Mouse (Mus musculus): ENCODE data around the gene Spen. TPM values are rescaled to one million over a fixed set of nuclear protein-coding genes. Genes with fewer than 3 reads are reported as not detected.

The Spen gene
- polyA plus RNA-seq, 1 experiment from 2014 or later = 3.3 TPM

DNA sequence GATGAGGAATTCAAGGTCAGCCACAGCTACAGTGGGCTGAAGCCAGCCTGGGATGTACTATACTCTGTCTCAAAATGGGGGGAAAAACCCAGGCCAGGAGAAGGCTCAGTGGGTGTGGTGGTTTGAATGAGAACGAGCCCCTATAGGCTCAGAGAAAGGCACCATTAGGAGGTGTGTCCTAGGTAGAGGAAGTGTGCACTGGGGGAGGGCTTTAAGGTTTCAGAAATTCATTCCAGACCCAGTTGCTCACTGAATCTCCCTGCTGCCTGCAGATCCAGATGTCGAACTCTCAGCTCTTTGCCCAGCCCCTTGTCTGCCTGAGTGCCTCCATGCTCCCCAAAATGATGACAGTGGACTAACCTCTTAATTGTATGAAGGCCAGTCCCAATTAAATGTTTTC lies 14.1 kb upstream of the Spen start:
- H3K27me3 ChIP-seq (ENCODE audit: control insufficient read depth, insufficient read depth, low read depth, low read length) = no peaks in the 10 kb centered on the region
- no peak overlapping the region; the same call in 1 of the 2 replicates for H3K27ac ChIP-seq (ENCODE audit: low read length)
- H3K9ac ChIP-seq (ENCODE audit: low read depth, low read length) = no peak overlapping the region
- no peaks in the 10 kb centered on the region for H3K36me3 ChIP-seq (ENCODE audit: control insufficient read depth, insufficient read depth)
- no peak overlapping the region for H3K4me3 ChIP-seq (ENCODE audit: low read depth, low read length)
- no peaks in the 10 kb centered on the region for H3K9me3 ChIP-seq (replicated peaks; ENCODE audit: control insufficient read depth, low read length)
- H3K4me2 ChIP-seq (ENCODE audit: low read depth, low read length) = no peak overlapping the region
- ATAC-seq (ENCODE audit: low read depth) = peak; percentile 72
- peaks cover 6% of the 10 kb centered on the region for H3K4me1 ChIP-seq (ENCODE audit: control insufficient read depth, low read depth, low read length)
- WGBS (ENCODE audit: insufficient replicate concordance) = 9% methylated on average over 2 of the region's 2 CpGs

DNA sequence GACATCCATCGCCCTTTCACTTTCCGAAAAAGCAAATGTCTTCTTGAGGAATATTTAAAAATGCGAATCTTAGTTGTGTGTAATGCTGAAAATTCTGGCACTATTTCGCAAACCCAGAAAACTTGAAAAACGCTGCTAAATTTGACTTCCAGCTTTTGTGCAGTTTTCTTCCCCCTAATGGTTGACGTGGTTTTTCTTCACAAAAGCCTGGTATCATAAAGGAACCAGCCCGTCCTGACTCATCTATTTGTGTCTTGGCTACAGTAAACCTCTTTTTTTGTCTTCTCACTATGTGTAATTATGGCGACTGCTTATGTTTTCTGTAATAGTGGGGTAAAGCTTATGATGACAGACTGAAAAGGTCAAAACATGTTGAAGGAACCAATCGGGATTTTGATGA lies 8.9 kb upstream of the Spen start:
- H3K27me3 ChIP-seq (ENCODE audit: control insufficient read depth, insufficient read depth, low read depth, low read length) = no peaks in the 10 kb centered on the region
- 16% methylated on average over 9 of the region's 9 CpGs for WGBS (ENCODE audit: insufficient replicate concordance)
- peak overlapping the region; percentile 100 for H3K27ac ChIP-seq (ENCODE audit: low read length)
- H3K9me3 ChIP-seq (replicated peaks; ENCODE audit: control insufficient read depth, low read length) = no peaks in the 10 kb centered on the region
- peak overlapping the region; percentile 95 for H3K4me3 ChIP-seq (ENCODE audit: low read depth, low read length)
- no peaks in the 10 kb centered on the region for H3K36me3 ChIP-seq (ENCODE audit: control insufficient read depth, insufficient read depth)
- H3K4me1 ChIP-seq (ENCODE audit: control insufficient read depth, low read depth, low read length) = peaks cover 14% of the 10 kb centered on the region
- peak overlapping the region; percentile 95 for H3K4me2 ChIP-seq (ENCODE audit: low read depth, low read length)
- ATAC-seq (ENCODE audit: low read depth) = no peak
- peak overlapping the region; percentile 97; the same call in 1 of the 2 replicates for H3K9ac ChIP-seq (ENCODE audit: low read depth, low read length)

DNA sequence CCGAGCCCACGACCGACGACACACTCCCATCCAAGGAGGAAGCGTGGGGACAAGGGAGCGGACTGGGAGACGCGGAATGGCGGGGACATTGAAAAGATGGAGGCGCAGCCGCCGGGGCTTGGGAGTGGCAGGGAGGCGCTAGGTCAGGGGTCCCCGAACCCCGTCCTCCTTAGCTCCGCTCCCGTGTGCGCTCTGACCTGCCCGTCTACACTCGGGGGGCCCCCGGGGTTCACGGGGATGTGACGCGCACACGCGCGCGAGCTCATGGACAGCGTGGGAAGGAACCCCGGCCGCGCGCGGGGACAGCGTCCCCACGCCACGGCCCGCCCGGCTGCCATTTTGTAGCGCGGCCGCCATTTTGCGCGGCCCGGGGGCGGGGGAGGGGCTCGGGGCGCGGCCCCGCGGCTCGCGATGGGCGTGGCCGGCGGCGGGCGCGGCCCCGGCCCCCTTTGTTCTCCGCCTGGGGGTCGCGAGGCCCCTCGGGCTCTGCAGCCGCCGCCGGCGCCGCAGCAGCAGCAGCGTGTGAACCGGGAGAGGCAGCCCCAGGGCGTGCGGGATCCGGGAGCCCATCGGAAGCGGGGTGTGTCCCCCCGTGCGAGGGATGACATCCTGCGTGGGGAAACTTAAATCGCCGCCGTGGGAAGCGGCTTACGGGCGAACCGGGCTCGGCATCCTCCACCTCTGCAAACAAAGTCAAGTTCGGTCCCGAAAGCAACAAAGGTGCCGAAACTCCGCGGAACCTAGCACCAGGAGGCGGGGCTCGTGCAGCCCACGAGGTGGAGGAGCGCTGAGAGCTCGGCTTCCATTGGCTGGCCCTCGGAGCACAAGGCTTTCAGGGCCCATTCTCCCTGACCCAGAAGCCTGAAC lies 8.2 kb upstream of the Spen start:
- H3K4me1 ChIP-seq (ENCODE audit: control insufficient read depth, low read depth, low read length) = peaks cover 15% of the 10 kb centered on the region
- under 1% methylated on average over 78 of the region's 98 CpGs for WGBS (ENCODE audit: insufficient replicate concordance)

GRCm38 (mm10) chr4:141545743-141546333 lies 7.4 kb upstream of the Spen start:
- no peaks in the 10 kb centered on the region for H3K36me3 ChIP-seq (ENCODE audit: control insufficient read depth, insufficient read depth)
- no peaks in the 10 kb centered on the region for H3K9me3 ChIP-seq (replicated peaks; ENCODE audit: control insufficient read depth, low read length)
- H3K9ac ChIP-seq (ENCODE audit: low read depth, low read length) = peak overlapping the region; percentile 97
- under 1% methylated on average over 52 of the region's 56 CpGs for WGBS (ENCODE audit: insufficient replicate concordance)
- peaks cover 15% of the 10 kb centered on the region for H3K4me1 ChIP-seq (ENCODE audit: control insufficient read depth, low read depth, low read length)
- peak overlapping the region; percentile 95 for H3K4me2 ChIP-seq (ENCODE audit: low read depth, low read length)
- peak overlapping the region; percentile 100 for H3K27ac ChIP-seq (ENCODE audit: low read length)
- ATAC-seq (ENCODE audit: low read depth) = peak; percentile 90
- H3K27me3 ChIP-seq (ENCODE audit: control insufficient read depth, insufficient read depth, low read depth, low read length) = no peaks in the 10 kb centered on the region
- peak overlapping the region; percentile 95 for H3K4me3 ChIP-seq (ENCODE audit: low read depth, low read length)

More for the DNA sequence above, 8.2 kb upstream of the Spen start:
- H3K4me2 ChIP-seq (ENCODE audit: low read depth, low read length) = peak overlapping the region; percentile 95
- peak overlapping the region; percentile 95 for H3K4me3 ChIP-seq (ENCODE audit: low read depth, low read length)
- H3K27ac ChIP-seq (ENCODE audit: low read length) = peak overlapping the region; percentile 100
- peak; percentile 67 for ATAC-seq (ENCODE audit: low read depth)
- no peaks in the 10 kb centered on the region for H3K36me3 ChIP-seq (ENCODE audit: control insufficient read depth, insufficient read depth)
- H3K9ac ChIP-seq (ENCODE audit: low read depth, low read length) = peak overlapping the region; percentile 97
- H3K9me3 ChIP-seq (replicated peaks; ENCODE audit: control insufficient read depth, low read length) = no peaks in the 10 kb centered on the region
- no peaks in the 10 kb centered on the region for H3K27me3 ChIP-seq (ENCODE audit: control insufficient read depth, insufficient read depth, low read depth, low read length)

DNA sequence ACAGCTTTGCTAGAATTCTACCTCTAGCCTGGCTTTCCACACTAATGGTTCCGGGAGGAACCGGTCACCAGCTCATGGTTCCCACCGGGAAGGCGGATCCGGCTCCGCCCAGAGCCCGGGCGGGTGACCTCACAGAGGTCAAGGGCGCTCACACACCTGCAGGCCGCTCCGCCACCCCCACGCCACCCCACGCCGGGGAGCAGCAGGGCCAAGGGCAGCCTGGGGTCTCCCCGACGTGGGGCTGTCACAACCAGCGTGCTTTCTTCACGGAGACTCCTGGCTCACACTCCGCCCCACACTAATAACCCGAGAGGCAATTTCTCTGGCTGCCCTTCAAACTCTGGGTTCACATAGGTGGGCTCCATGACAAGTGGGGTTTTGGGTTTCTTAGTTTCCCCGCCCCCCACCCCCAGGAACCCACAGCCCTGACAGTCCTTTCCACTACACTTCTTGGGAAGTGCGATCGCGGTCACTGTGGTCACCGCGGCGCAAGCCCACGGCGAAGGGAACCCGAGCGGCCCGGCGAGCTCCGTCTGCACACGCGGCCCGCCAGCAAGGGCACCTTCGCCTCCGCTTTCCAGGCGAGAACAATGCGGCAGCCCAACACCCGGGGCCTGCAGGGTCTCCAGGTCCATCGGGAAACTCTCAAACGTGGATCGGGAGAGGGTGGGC lies 6.8 kb upstream of the Spen start:
- peak overlapping the region; percentile 95 for H3K4me2 ChIP-seq (ENCODE audit: low read depth, low read length)
- no peaks in the 10 kb centered on the region for H3K9me3 ChIP-seq (replicated peaks; ENCODE audit: control insufficient read depth, low read length)
- ATAC-seq (ENCODE audit: low read depth) = peak; percentile 28
- H3K27me3 ChIP-seq (ENCODE audit: control insufficient read depth, insufficient read depth, low read depth, low read length) = no peaks in the 10 kb centered on the region
- H3K4me3 ChIP-seq (ENCODE audit: low read depth, low read length) = peak overlapping the region; percentile 95
- no peaks in the 10 kb centered on the region for H3K36me3 ChIP-seq (ENCODE audit: control insufficient read depth, insufficient read depth)
- H3K4me1 ChIP-seq (ENCODE audit: control insufficient read depth, low read depth, low read length) = peaks cover 18% of the 10 kb centered on the region
- H3K9ac ChIP-seq (ENCODE audit: low read depth, low read length) = peak overlapping the region; percentile 91
- H3K27ac ChIP-seq (ENCODE audit: low read length) = peak overlapping the region; percentile 100
- under 1% methylated on average over 45 of the region's 45 CpGs for WGBS (ENCODE audit: insufficient replicate concordance)

DNA sequence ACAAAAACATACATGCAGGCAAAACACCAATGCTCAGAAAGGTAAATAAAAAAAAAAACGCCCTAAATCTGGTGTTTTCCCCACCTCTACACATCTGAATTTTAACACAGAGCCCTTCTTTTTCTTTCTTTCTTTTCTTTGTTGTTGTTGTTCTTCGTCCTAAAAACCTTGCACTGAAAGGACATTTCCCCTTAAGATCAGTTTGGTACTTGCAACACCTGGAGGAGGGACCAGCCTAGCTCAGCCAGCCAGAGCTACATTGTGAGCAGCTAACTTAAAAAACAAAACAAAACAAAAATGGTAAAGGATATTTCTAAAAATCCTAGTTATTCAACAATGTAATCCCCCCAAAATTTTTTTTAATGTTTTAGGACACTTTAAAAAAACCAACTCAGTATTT lies 6.1 kb upstream of the Spen start:
- Histone ChIP-seq H3K27ac (ENCODE audit: low read length) (0 out of 2 replicates have a peak overlapping the region, but pooled peaks have one; percentile 33), H3K9ac (ENCODE audit: low read depth, low read length) (no peak overlapping the region; the same call in 1 of the 2 replicates), H3K9me3 (replicated peaks; ENCODE audit: control insufficient read depth, low read length) (no peaks in the 10 kb centered on the region), H3K27me3 (ENCODE audit: control insufficient read depth, insufficient read depth, low read depth, low read length) (no peaks in the 10 kb centered on the region), H3K4me2 (ENCODE audit: low read depth, low read length) (peak overlapping the region; percentile 95), H3K36me3 (ENCODE audit: control insufficient read depth, insufficient read depth) (no peaks in the 10 kb centered on the region), H3K4me3 (ENCODE audit: low read depth, low read length) (peak overlapping the region; percentile 95), H3K4me1 (ENCODE audit: control insufficient read depth, low read depth, low read length) (peaks cover 21% of the 10 kb centered on the region)
- ATAC-seq (ENCODE audit: low read depth) = no peak
- 49% methylated on average over 2 of the region's 2 CpGs for WGBS (ENCODE audit: insufficient replicate concordance)

DNA sequence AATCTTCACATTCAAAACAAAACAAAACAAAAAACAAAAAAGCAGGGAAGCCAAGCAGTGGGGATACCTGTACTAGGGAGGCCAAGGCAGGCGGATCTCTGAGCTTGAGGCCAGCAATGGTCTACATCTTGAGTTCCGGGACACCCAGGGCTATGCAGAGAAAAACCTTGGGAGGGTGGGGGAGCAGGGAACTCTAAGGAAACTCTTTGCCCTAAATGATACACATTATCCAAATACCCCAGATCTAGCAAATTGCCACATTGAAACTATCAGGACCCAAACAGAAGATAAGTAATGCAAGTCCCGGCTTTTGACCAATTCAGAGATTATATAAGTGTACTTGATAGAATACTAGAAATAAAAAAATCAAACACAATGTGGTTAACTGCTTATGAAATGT lies 5.2 kb upstream of the Spen start:
- Histone ChIP-seq H3K9ac (ENCODE audit: low read depth, low read length) (no peak overlapping the region), H3K4me3 (ENCODE audit: low read depth, low read length) (no peak overlapping the region), H3K36me3 (ENCODE audit: control insufficient read depth, insufficient read depth) (no peaks in the 10 kb centered on the region), H3K4me2 (ENCODE audit: low read depth, low read length) (no peak overlapping the region), H3K9me3 (replicated peaks; ENCODE audit: control insufficient read depth, low read length) (no peaks in the 10 kb centered on the region), H3K27me3 (ENCODE audit: control insufficient read depth, insufficient read depth, low read depth, low read length) (no peaks in the 10 kb centered on the region), H3K27ac (ENCODE audit: low read length) (no peak overlapping the region), H3K4me1 (ENCODE audit: control insufficient read depth, low read depth, low read length) (peaks cover 27% of the 10 kb centered on the region)
- WGBS (ENCODE audit: insufficient replicate concordance) = 48% methylated on average over 3 of the region's 3 CpGs
- no peak for ATAC-seq (ENCODE audit: low read depth)

DNA sequence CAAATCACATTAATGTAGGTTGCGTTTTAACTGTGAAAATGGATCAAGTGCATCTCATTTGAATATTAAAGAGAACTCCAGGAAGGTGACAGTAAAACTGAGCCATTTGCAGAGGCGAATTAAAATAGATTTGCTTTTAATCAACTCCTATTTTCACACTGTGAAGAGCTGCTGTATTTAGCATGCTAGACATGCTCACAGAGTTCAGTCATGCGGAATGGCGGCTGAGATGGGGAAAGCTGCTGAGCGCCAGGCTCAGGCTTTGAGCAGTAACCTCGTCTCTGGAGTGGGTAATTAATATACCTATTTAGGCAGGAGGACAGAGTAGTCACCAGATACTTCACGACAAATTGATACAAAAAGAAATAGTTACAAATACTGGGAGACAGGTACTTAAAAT lies 3.5 kb upstream of the Spen start:
- WGBS (ENCODE audit: insufficient replicate concordance) = 64% methylated on average over 7 of the region's 7 CpGs
- Histone ChIP-seq H3K4me1 (ENCODE audit: control insufficient read depth, low read depth, low read length) (peaks cover 23% of the 10 kb centered on the region), H3K36me3 (ENCODE audit: control insufficient read depth, insufficient read depth) (no peaks in the 10 kb centered on the region), H3K27me3 (ENCODE audit: control insufficient read depth, insufficient read depth, low read depth, low read length) (no peaks in the 10 kb centered on the region), H3K27ac (ENCODE audit: low read length) (no peak overlapping the region), H3K4me3 (ENCODE audit: low read depth, low read length) (no peak overlapping the region), H3K4me2 (ENCODE audit: low read depth, low read length) (no peak overlapping the region), H3K9me3 (replicated peaks; ENCODE audit: control insufficient read depth, low read length) (no peaks in the 10 kb centered on the region), H3K9ac (ENCODE audit: low read depth, low read length) (no peak overlapping the region)
- ATAC-seq (ENCODE audit: low read depth) = no peak

All from liver, embryonic 16.5 days (tissue).